Mouse (Mus musculus): ENCODE measurements around the gene Rps10. TPM values are rescaled to one million over a fixed set of nuclear protein-coding genes. Genes with fewer than 3 reads are reported as not detected.

Gene Rps10
- total RNA-seq, 2 experiments from 2014 or later: 1,560 to 1,837 TPM

GRCm38 (mm10) chr17:27621161-27621560 is 15.3 kb downstream of the Rps10 start:
- no peak for ATAC-seq (ENCODE audit: poor library complexity, severe bottlenecking)

GRCm38 (mm10) chr17:27615388-27615787 is 21.1 kb downstream of the Rps10 start:
- peak; percentile 69 for ATAC-seq (ENCODE audit: poor library complexity, severe bottlenecking)

GRCm38 (mm10) chr17:27613016-27613415 is 23.5 kb downstream of the Rps10 start:
- no peak for ATAC-seq (ENCODE audit: poor library complexity, severe bottlenecking)

GRCm38 (mm10) chr17:27611994-27612393 is 24.5 kb downstream of the Rps10 start:
- peak; percentile 88 for ATAC-seq (ENCODE audit: poor library complexity, severe bottlenecking)

- no peak for ATAC-seq (ENCODE audit: poor library complexity, severe bottlenecking)
Measured at GRCm38 (mm10) chr17:27611519-27611884, 25.0 kb downstream of the Rps10 start.

GRCm38 (mm10) chr17:27610679-27611518 is 25.6 kb downstream of the Rps10 start:
- ATAC-seq (ENCODE audit: poor library complexity, severe bottlenecking): no peak

- ATAC-seq (ENCODE audit: poor library complexity, severe bottlenecking): no peak
Measured at GRCm38 (mm10) chr17:27609576-27609975, 26.9 kb downstream of the Rps10 start.

GRCm38 (mm10) chr17:27603522-27604234 is 32.8 kb downstream of the Rps10 start:
- ATAC-seq (ENCODE audit: poor library complexity, severe bottlenecking): no peak

GRCm38 (mm10) chr17:27603036-27603435 is 33.4 kb downstream of the Rps10 start:
- no peak for ATAC-seq (ENCODE audit: poor library complexity, severe bottlenecking)

GRCm38 (mm10) chr17:27600869-27601268 is 35.6 kb downstream of the Rps10 start:
- ATAC-seq (ENCODE audit: poor library complexity, severe bottlenecking): no peak

GRCm38 (mm10) chr17:27600286-27600685 is 36.2 kb downstream of the Rps10 start:
- no peak for ATAC-seq (ENCODE audit: poor library complexity, severe bottlenecking)

GRCm38 (mm10) chr17:27596376-27597190 is 39.9 kb downstream of the Rps10 start:
- ATAC-seq (ENCODE audit: poor library complexity, severe bottlenecking): no peak

- no peak for ATAC-seq (ENCODE audit: poor library complexity, severe bottlenecking)
Measured at GRCm38 (mm10) chr17:27595659-27596375, 40.7 kb downstream of the Rps10 start.

GRCm38 (mm10) chr17:27592565-27592910 is 43.9 kb downstream of the Rps10 start:
- ATAC-seq (ENCODE audit: poor library complexity, severe bottlenecking): 0 out of 2 replicates have a peak, but pooled peaks have one; percentile 57

- ATAC-seq (ENCODE audit: poor library complexity, severe bottlenecking): peak; percentile 82
Measured at GRCm38 (mm10) chr17:27591826-27592564, 44.5 kb downstream of the Rps10 start.

GRCm38 (mm10) chr17:27588231-27588630 is 48.2 kb downstream of the Rps10 start:
- ATAC-seq (ENCODE audit: poor library complexity, severe bottlenecking): peak; percentile 54

GRCm38 (mm10) chr17:27587252-27587651 is 49.2 kb downstream of the Rps10 start:
- ATAC-seq (ENCODE audit: poor library complexity, severe bottlenecking): no peak

GRCm38 (mm10) chr17:27586661-27587060 is 49.8 kb downstream of the Rps10 start:
- ATAC-seq (ENCODE audit: poor library complexity, severe bottlenecking): no peak

GRCm38 (mm10) chr17:27583185-27583894 is 53.1 kb downstream of the Rps10 start:
- peak; percentile 64 for ATAC-seq (ENCODE audit: poor library complexity, severe bottlenecking)
